Mouse (Mus musculus): ENCODE results near the gene Ralgps1.

DNA sequence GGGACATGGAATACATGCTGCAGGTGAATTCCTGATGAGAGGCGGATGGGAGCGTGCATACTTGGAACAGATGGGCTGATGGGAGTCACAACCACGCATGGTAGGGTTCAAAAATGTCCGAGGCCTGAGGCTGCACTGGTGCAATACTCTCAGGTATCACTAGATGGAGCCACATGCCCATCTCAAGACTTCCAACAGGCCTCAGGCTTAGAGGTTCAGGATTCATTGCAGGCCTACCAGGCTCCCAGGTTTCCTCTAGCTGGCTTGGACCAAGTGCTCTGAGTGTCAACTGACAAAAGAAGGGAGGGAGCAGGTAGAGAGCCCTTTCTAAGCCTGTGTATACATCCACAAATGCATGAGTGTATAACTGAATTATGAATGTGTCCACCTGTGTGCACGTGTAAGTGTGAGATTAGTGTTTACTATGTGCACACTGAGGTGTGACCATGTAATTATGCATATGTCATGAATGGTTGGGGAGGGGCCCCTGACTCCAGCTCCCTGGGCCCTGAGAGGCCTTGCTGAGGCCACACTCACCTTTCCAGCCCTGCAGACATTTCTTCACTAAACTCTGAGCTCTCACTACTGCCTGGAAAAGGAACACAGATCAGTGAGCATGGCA lies 216.4 kb downstream of the Ralgps1 start:
- TF ChIP-seq CTCF (IDR thresholded peaks at IDR 0.05; ENCODE audit: borderline replicate concordance, control insufficient read depth, extremely low read depth, insufficient read depth, low read length, poor library complexity) (peak; percentile 64; the same call in 1 of the 2 replicates), POLR2A (IDR thresholded peaks at IDR 0.05; ENCODE audit: control insufficient read depth, extremely low read depth, insufficient read depth, low read length, poor library complexity) (no peak)

Measured in thymus, adult 2 months (tissue).